Comparison of ENCODE assay signal across 8 mouse cellular contexts in the genomic region with DNA sequence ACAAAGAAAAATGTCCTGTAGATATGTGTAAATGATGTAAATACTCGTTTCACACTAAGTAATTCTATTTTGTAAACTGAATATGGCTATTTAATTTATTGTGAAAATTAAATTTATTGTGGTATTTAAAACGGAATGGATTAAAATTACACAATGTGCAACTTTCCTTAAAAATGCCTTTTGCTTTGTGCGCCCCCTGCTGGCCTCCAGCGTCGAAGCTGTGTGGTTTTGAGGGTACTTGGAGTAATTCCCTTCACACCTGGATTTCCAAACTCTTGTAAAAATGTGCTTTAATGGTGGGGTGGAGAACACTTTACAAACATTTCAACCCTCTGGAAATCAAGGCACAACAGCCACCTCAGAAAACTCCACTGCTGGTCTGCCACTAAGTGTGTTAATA.
A peak's percentile ranks its signal among the peaks of the same experiment; 100 is the strongest.
DNase-seq lines count a peak whose midpoint lies in the region; ATAC-seq and TF ChIP-seq lines count a peak whose summit lies in the region.

No protein-coding gene starts in this region.

- intact Hi-C loops in heart, postnatal 10 days (cut with DNase I): no loop called here
- intact Hi-C loops in left cerebral cortex, adult 2 months (cut with DNase I): no loop called here

- no peak overlapping the region for H3K9ac ChIP-seq in heart, embryonic 11.5 days (ENCODE audit: low read depth, low read length)
- H3K9ac ChIP-seq in stomach, postnatal 0 days (ENCODE audit: low read length): no peak overlapping the region

- H3K4me1 ChIP-seq in heart, embryonic 11.5 days (ENCODE audit: control insufficient read depth, insufficient read depth, low read length): no peaks in the 10 kb centered on the region
- no peaks in the 10 kb centered on the region for H3K4me1 ChIP-seq in stomach, postnatal 0 days (replicated peaks; ENCODE audit: control insufficient read depth, insufficient read depth)

- H3K4me2 ChIP-seq in heart, embryonic 11.5 days: no peak overlapping the region
- H3K4me2 ChIP-seq in stomach, postnatal 0 days (replicated peaks; ENCODE audit: low read depth): no peak overlapping the region

- peak; percentile 80 for TF ChIP-seq CTCF in left cerebral cortex, adult 2 months (IDR thresholded peaks at IDR 0.05)
- TF ChIP-seq CTCF in stomach, postnatal 0 days (IDR thresholded peaks at IDR 0.05; ENCODE audit: low read depth): peak; percentile 69

- TF ChIP-seq EP300 in stomach, postnatal 0 days (optimal IDR thresholded peaks at IDR 0.05): no peak

- no peaks in the 10 kb centered on the region for H3K36me3 ChIP-seq in heart, embryonic 11.5 days (ENCODE audit: control insufficient read depth, insufficient read depth, low read length)
- H3K36me3 ChIP-seq in stomach, postnatal 0 days (ENCODE audit: control insufficient read depth, insufficient read depth, low read length): no peaks in the 10 kb centered on the region

- no peak for ATAC-seq in heart, embryonic 11.5 days (replicated peaks; ENCODE audit: insufficient number of reproducible peaks, low FRiP score, low TSS enrichment)
- ATAC-seq in stomach, postnatal 0 days (ENCODE audit: low FRiP score, low TSS enrichment): no peak

- H3K27ac ChIP-seq in heart, embryonic 11.5 days (ENCODE audit: low read depth, low read length): no peak overlapping the region
- no peak overlapping the region for H3K27ac ChIP-seq in left cerebral cortex, adult 2 months
- H3K27ac ChIP-seq in stomach, postnatal 0 days (replicated peaks): no peak overlapping the region

- DNase-seq in heart, postnatal 10 days: peak; percentile 1 to 12
- DNase-seq in thymus, postnatal 14 days: peak; percentile 8
- DNase-seq in thymus, adult 18-20 months: no peak
- DNase-seq in cerebellum, postnatal 25 days: peak; percentile 23 to 54
- peak; percentile 30 to 55 for DNase-seq in left cerebral cortex, adult 2 months (ENCODE audit: extremely low spot score in 1 of 2, low spot score in 2 of 2)
- DNase-seq in stomach, postnatal 0 days (ENCODE audit: low spot score): no peak
- no peak for DNase-seq in spleen, postnatal 4 days (ENCODE audit: low spot score in 2 of 2)

- 13% methylated on average over 5 of the region's 5 CpGs for WGBS in heart, embryonic 11.5 days (ENCODE audit: insufficient replicate concordance)
- 14% methylated on average over 5 of the region's 5 CpGs for WGBS in stomach, postnatal 0 days

- H3K9me3 ChIP-seq in heart, embryonic 11.5 days (replicated peaks; ENCODE audit: control insufficient read depth, low read length): no peaks in the 10 kb centered on the region
- no peaks in the 10 kb centered on the region for H3K9me3 ChIP-seq in stomach, postnatal 0 days (ENCODE audit: control insufficient read depth, low read length)

- no peak overlapping the region for H3K4me3 ChIP-seq in heart, embryonic 11.5 days (ENCODE audit: low read depth, low read length)
- no peak overlapping the region for H3K4me3 ChIP-seq in left cerebral cortex, adult 2 months
- H3K4me3 ChIP-seq in stomach, postnatal 0 days (ENCODE audit: low read depth, low read length): no peak overlapping the region

- H3K27me3 ChIP-seq in heart, embryonic 11.5 days (ENCODE audit: control insufficient read depth, insufficient read depth, low read length): no peaks in the 10 kb centered on the region
- no peaks in the 10 kb centered on the region for H3K27me3 ChIP-seq in stomach, postnatal 0 days (ENCODE audit: control insufficient read depth, insufficient read depth, low read length)

Comparison
In these comparisons a context has a peak if more than half of its experiments do, and no peak if none do; other contexts are left out.
1. DNase-seq: peak in heart, postnatal 10 days (2 of 2), thymus, postnatal 14 days (single experiment), cerebellum, postnatal 25 days (2 of 2) and left cerebral cortex, adult 2 months (2 of 2); none in thymus, adult 18-20 months (0 of 2), stomach, postnatal 0 days (single experiment) and spleen, postnatal 4 days (0 of 2).